Mouse (Mus musculus) midbrain, embryonic 10.5 days (tissue): ENCODE measurements around the gene Frmd6. TPM values are rescaled to one million over a fixed set of nuclear protein-coding genes. Genes with fewer than 3 reads are reported as not detected.

Source experiments
- DNase-seq: peaks from one replicate; pipeline ENCODE4 v3.0.0-alpha.2; 2017; ENCODE audit warnings: low spot score
- H3K27ac ChIP-seq: fragments of 300-500 bp; sonication (generic); replicated peaks from 2 replicates; pipeline ENCODE4 v1.5.1; 2016; ENCODE audit warnings: mild to moderate bottlenecking
- H3K27me3 ChIP-seq: fragments of 300-500 bp; sonication (generic); 2 replicates; pipeline ENCODE4 v1.6.1; 2016; ENCODE audit warnings: low read depth, mild to moderate bottlenecking; ENCODE audit not compliant: poor library complexity, severe bottlenecking
- H3K36me3 ChIP-seq: fragments of 300-500 bp; sonication (generic); 2 replicates; pipeline ENCODE4 v1.6.1; 2016; ENCODE audit warnings: mild to moderate bottlenecking, moderate library complexity
- H3K4me1 ChIP-seq: fragments of 300-500 bp; sonication (generic); 2 replicates; pipeline ENCODE4 v1.6.1; 2016
- H3K4me3 ChIP-seq: fragments of 300-500 bp; sonication (generic); 2 replicates; pipeline ENCODE4 v1.5.1; 2016; ENCODE audit warnings: mild to moderate bottlenecking, moderate library complexity
- H3K9me3 ChIP-seq: fragments of 300-500 bp; sonication (generic); replicated peaks from 2 replicates; pipeline ENCODE4 v1.6.1; 2016; ENCODE audit warnings: mild to moderate bottlenecking
- WGBS: fragments of 180-500 bp; shearing (Covaris S2); methylation state at CpG from one replicate; pipeline ENCODE4 v1.1.7; 2016; 5-methylcytosine and 5-hydroxymethylcytosine counted together
- polyA plus RNA-seq: library from polyadenylated mRNA; unstranded; fragments of >200 nt; fragmentation: Nextera tagmentation; extraction: Ambion mirVana; gene quantifications from 2 replicates; pipeline ENCODE4 v1.2.1, GENCODE M21; 2016

The Frmd6 gene
- 18.0 and 19.2 TPM in 2 replicates for polyA plus RNA-seq

GRCm38 (mm10) chr12:70824729-70825650, at the start of gene Frmd6:
Gene Frmd6, plus strand, starts transcription at chr12:70825514.
- H3K27me3 ChIP-seq: no peaks in the 10 kb centered on the region
- under 1% methylated on average over 71 of the region's 75 CpGs for WGBS
- H3K27ac ChIP-seq: peak within 1 kb of the TSS; percentile 94
- peak within 1 kb of the TSS; percentile 80 for H3K4me3 ChIP-seq
- H3K4me1 ChIP-seq: peaks cover 45% of the 10 kb centered on the region
- no peaks in the 10 kb centered on the region for H3K9me3 ChIP-seq
- H3K36me3 ChIP-seq: no peaks in the 10 kb centered on the region
- peak; percentile 97 for DNase-seq

- DNase-seq: no peak
- 94% methylated on average over 8 of the region's 8 CpGs for WGBS
- H3K9me3 ChIP-seq: no peaks in the 10 kb centered on the region
- no peak overlapping the region for H3K4me3 ChIP-seq
- no peak overlapping the region for H3K27ac ChIP-seq
- H3K36me3 ChIP-seq: no peaks in the 10 kb centered on the region
- H3K27me3 ChIP-seq: no peaks in the 10 kb centered on the region
- H3K4me1 ChIP-seq: no peaks in the 10 kb centered on the region
Measured at GRCm38 (mm10) chr12:70775609-70776008, 49.7 kb upstream of the Frmd6 start.

- no peaks in the 10 kb centered on the region for H3K4me1 ChIP-seq
- no peak for DNase-seq
- no peak overlapping the region for H3K4me3 ChIP-seq
- H3K9me3 ChIP-seq: no peaks in the 10 kb centered on the region
- H3K36me3 ChIP-seq: no peaks in the 10 kb centered on the region
- H3K27ac ChIP-seq: no peak overlapping the region
- 92% methylated on average over 12 of the region's 12 CpGs for WGBS
- H3K27me3 ChIP-seq: no peaks in the 10 kb centered on the region
Measured at GRCm38 (mm10) chr12:70776683-70777082, 48.6 kb upstream of the Frmd6 start.

GRCm38 (mm10) chr12:70777466-70777865, 47.8 kb upstream of the Frmd6 start:
- Histone ChIP-seq H3K4me1 (peaks cover 2% of the 10 kb centered on the region), H3K36me3 (no peaks in the 10 kb centered on the region), H3K27ac (no peak overlapping the region), H3K9me3 (no peaks in the 10 kb centered on the region), H3K4me3 (no peak overlapping the region), H3K27me3 (no peaks in the 10 kb centered on the region)
- 68% methylated on average over 5 of the region's 5 CpGs for WGBS
- no peak for DNase-seq

- no peak for DNase-seq
- no peaks in the 10 kb centered on the region for H3K27me3 ChIP-seq
Measured at GRCm38 (mm10) chr12:70777866-70778265, 47.4 kb upstream of the Frmd6 start.

GRCm38 (mm10) chr12:70778271-70778670, 47.0 kb upstream of the Frmd6 start:
- Histone ChIP-seq H3K36me3 (no peaks in the 10 kb centered on the region), H3K9me3 (no peaks in the 10 kb centered on the region), H3K27ac (no peak overlapping the region), H3K4me1 (peaks cover 10% of the 10 kb centered on the region), H3K27me3 (no peaks in the 10 kb centered on the region), H3K4me3 (no peak overlapping the region)
- WGBS: 75% methylated on average over 2 of the region's 2 CpGs
- no peak for DNase-seq

More at GRCm38 (mm10) chr12:70777866-70778265, 47.4 kb upstream of the Frmd6 start:
- Histone ChIP-seq H3K9me3 (no peaks in the 10 kb centered on the region), H3K36me3 (no peaks in the 10 kb centered on the region), H3K27ac (no peak overlapping the region), H3K4me1 (peaks cover 6% of the 10 kb centered on the region), H3K4me3 (no peak overlapping the region)

- no peaks in the 10 kb centered on the region for H3K9me3 ChIP-seq
- no peaks in the 10 kb centered on the region; the same call in 1 of the 2 replicates for H3K27me3 ChIP-seq
- H3K4me1 ChIP-seq: peaks cover 15% of the 10 kb centered on the region
- H3K36me3 ChIP-seq: no peaks in the 10 kb centered on the region
- WGBS: 83% methylated on average over 3 of the region's 3 CpGs
- H3K4me3 ChIP-seq: no peak overlapping the region
- no peak overlapping the region for H3K27ac ChIP-seq
- DNase-seq: no peak
Measured at GRCm38 (mm10) chr12:70778724-70779123, 46.6 kb upstream of the Frmd6 start.

- 45% methylated on average over 9 of the region's 9 CpGs for WGBS
- peak overlapping the region; percentile 65; the same call in 1 of the 2 replicates for H3K27ac ChIP-seq
Measured at GRCm38 (mm10) chr12:70783049-70783448, 42.3 kb upstream of the Frmd6 start.

GRCm38 (mm10) chr12:70783475-70784239, 41.7 kb upstream of the Frmd6 start:
- H3K27ac ChIP-seq: peak overlapping the region; percentile 65
- H3K9me3 ChIP-seq: no peaks in the 10 kb centered on the region
- peak; percentile 42 for DNase-seq
- peaks cover 32% of the 10 kb centered on the region for H3K4me1 ChIP-seq
- 20% methylated on average over 22 of the region's 22 CpGs for WGBS
- no peaks in the 10 kb centered on the region for H3K36me3 ChIP-seq
- H3K4me3 ChIP-seq: peak overlapping the region; percentile 35
- no peaks in the 10 kb centered on the region; the same call in 1 of the 2 replicates for H3K27me3 ChIP-seq

More at GRCm38 (mm10) chr12:70783049-70783448, 42.3 kb upstream of the Frmd6 start:
- peak; percentile 31 for DNase-seq
- Histone ChIP-seq H3K4me1 (peaks cover 32% of the 10 kb centered on the region), H3K27me3 (no peaks in the 10 kb centered on the region; the same call in 1 of the 2 replicates), H3K4me3 (peak overlapping the region; percentile 35), H3K9me3 (no peaks in the 10 kb centered on the region), H3K36me3 (no peaks in the 10 kb centered on the region)

GRCm38 (mm10) chr12:70784240-70784705, 41.0 kb upstream of the Frmd6 start:
- H3K9me3 ChIP-seq: no peaks in the 10 kb centered on the region
- H3K4me1 ChIP-seq: peaks cover 32% of the 10 kb centered on the region
- no peaks in the 10 kb centered on the region for H3K36me3 ChIP-seq
- no peak for DNase-seq
- H3K4me3 ChIP-seq: peak overlapping the region; percentile 35
- H3K27ac ChIP-seq: peak overlapping the region; percentile 65
- H3K27me3 ChIP-seq: no peaks in the 10 kb centered on the region; the same call in 1 of the 2 replicates
- WGBS: 39% methylated on average over 6 of the region's 6 CpGs

- WGBS: 91% methylated on average over 6 of the region's 6 CpGs
- no peak overlapping the region for H3K4me3 ChIP-seq
Measured at GRCm38 (mm10) chr12:70789341-70789740, 36.0 kb upstream of the Frmd6 start.

GRCm38 (mm10) chr12:70793291-70793690, 32.0 kb upstream of the Frmd6 start:
- Histone ChIP-seq H3K36me3 (no peaks in the 10 kb centered on the region), H3K4me3 (no peak overlapping the region), H3K27ac (no peak overlapping the region), H3K9me3 (no peaks in the 10 kb centered on the region), H3K4me1 (peaks cover 12% of the 10 kb centered on the region), H3K27me3 (no peaks in the 10 kb centered on the region)
- WGBS: 90% methylated on average over 6 of the region's 6 CpGs
- DNase-seq: no peak

More at GRCm38 (mm10) chr12:70789341-70789740, 36.0 kb upstream of the Frmd6 start:
- Histone ChIP-seq H3K27ac (no peak overlapping the region), H3K27me3 (no peaks in the 10 kb centered on the region), H3K36me3 (no peaks in the 10 kb centered on the region), H3K9me3 (no peaks in the 10 kb centered on the region), H3K4me1 (peaks cover 12% of the 10 kb centered on the region)
- no peak for DNase-seq
